Mouse (Mus musculus): ENCODE measurements around the gene Phf12. TPM values are rescaled to one million over a fixed set of nuclear protein-coding genes. Genes with fewer than 3 reads are reported as not detected.

Gene Phf12
- polyA plus RNA-seq, 1 experiment from 2014 or later = 22.5 TPM

DNA sequence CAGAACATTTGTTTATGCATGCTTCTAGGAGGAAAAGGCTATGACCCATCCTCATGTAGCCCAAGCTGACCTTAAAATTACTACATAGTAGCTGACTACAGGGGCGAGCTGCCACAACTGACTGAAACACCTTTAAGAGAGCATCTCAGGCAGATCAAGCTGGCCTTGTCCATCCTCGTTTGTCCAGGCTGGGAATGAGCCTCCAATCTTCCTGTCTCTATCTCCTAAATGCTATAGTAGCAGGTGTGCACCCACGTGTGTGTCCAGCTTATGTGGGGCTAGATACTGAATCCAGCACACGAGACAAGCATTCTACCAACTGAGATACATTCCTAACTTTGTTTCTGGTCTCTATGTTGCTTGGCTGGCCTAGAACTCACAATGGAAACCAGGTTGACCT lies 92.1 kb downstream of the Phf12 start:
- Histone ChIP-seq H3K9me3 (ENCODE audit: control insufficient read depth, low read depth, low read length) (no peaks in the 10 kb centered on the region), H3K4me3 (ENCODE audit: low read depth, low read length) (no peak overlapping the region), H3K4me2 (replicated peaks; ENCODE audit: low read depth, low read length) (no peak overlapping the region), H3K9ac (replicated peaks; ENCODE audit: low read depth, low read length) (no peak overlapping the region), H3K27ac (ENCODE audit: low read length) (no peak overlapping the region), H3K27me3 (ENCODE audit: control insufficient read depth, insufficient read depth, low read length) (no peaks in the 10 kb centered on the region), H3K36me3 (ENCODE audit: control insufficient read depth, insufficient read depth, low read length) (peaks cover 28% of the 10 kb centered on the region), H3K4me1 (ENCODE audit: control insufficient read depth, insufficient read depth, low read length) (peaks cover 6% of the 10 kb centered on the region)
- no peak for ATAC-seq (ENCODE audit: insufficient number of reproducible peaks, insufficient read depth, low FRiP score, low read depth)
- 89% methylated on average over 4 of the region's 4 CpGs for WGBS

MicroRNA genes within 50 kb of the gene (microRNA counts, 519-probe panel; counts per million panel counts)
- microRNA mmu-miR-144 = 3,692 counts per million, percentile 74 among the panel's probes with 10 or more counts
- microRNA mmu-miR-451 = 2,959 counts per million, percentile 52 among the panel's probes with 10 or more counts

Small RNA genes lying within 50 kb of the gene (microRNA-seq; reads per million reads assigned to microRNA genes)
- gene Mir144 = 32.8 reads per million, percentile 34 among the genes with 10 or more reads in this experiment
- not detected for gene Mir451a
- not detected for gene Mir451b

Other genes starting within 250 kb of the Phf12 start
- gene Myo18a, start 219.5 kb upstream of the Phf12 start, polyA plus RNA-seq (2014; fragmentation: Nextera tagmentation; extraction: Ambion mirVana) = 18.4 and 22.3 TPM in 2 replicates
- gene Gm10277, start 195.0 kb upstream of the Phf12 start, polyA plus RNA-seq (2014; fragmentation: Nextera tagmentation; extraction: Ambion mirVana) = 1.2 and 1.5 TPM in 2 replicates
- gene Pipox, start 88.7 kb upstream of the Phf12 start, polyA plus RNA-seq (2014; fragmentation: Nextera tagmentation; extraction: Ambion mirVana) = 13.4 and 14.2 TPM in 2 replicates
- 2.1 and 3.0 TPM in 2 replicates for gene Sez6, start 52.0 kb upstream of the Phf12 start, polyA plus RNA-seq (2014; fragmentation: Nextera tagmentation; extraction: Ambion mirVana)
- gene Dhrs13, start 49.5 kb downstream of the Phf12 start, polyA plus RNA-seq (2014; fragmentation: Nextera tagmentation; extraction: Ambion mirVana) = 19.1 and 21.4 TPM in 2 replicates
- 54.1 and 60.6 TPM in 2 replicates for gene Flot2, start 55.2 kb downstream of the Phf12 start, polyA plus RNA-seq (2014; fragmentation: Nextera tagmentation; extraction: Ambion mirVana)
- gene Eral1, start 97.6 kb downstream of the Phf12 start, polyA plus RNA-seq (2014; fragmentation: Nextera tagmentation; extraction: Ambion mirVana) = 33.4 and 33.5 TPM in 2 replicates
- gene Fam222b, start 111.9 kb downstream of the Phf12 start, polyA plus RNA-seq (2014; fragmentation: Nextera tagmentation; extraction: Ambion mirVana) = 15.2 and 16.4 TPM in 2 replicates
- 53.5 and 54.7 TPM in 2 replicates for gene Traf4, start 182.8 kb downstream of the Phf12 start, polyA plus RNA-seq (2014; fragmentation: Nextera tagmentation; extraction: Ambion mirVana)
- 16.0 and 17.4 TPM in 2 replicates for gene Nek8, start 193.9 kb downstream of the Phf12 start, polyA plus RNA-seq (2014; fragmentation: Nextera tagmentation; extraction: Ambion mirVana)
- gene Tlcd1, start 194.0 kb downstream of the Phf12 start, polyA plus RNA-seq (2014; fragmentation: Nextera tagmentation; extraction: Ambion mirVana) = 27.1 and 28.0 TPM in 2 replicates
- 1,708 and 1,741 TPM in 2 replicates for gene Rpl23a, start 200.8 kb downstream of the Phf12 start, polyA plus RNA-seq (2014; fragmentation: Nextera tagmentation; extraction: Ambion mirVana)
- gene Rab34, start 205.7 kb downstream of the Phf12 start, polyA plus RNA-seq (2014; fragmentation: Nextera tagmentation; extraction: Ambion mirVana) = 156 and 171 TPM in 2 replicates
- gene Proca1, start 210.6 kb downstream of the Phf12 start, polyA plus RNA-seq (2014; fragmentation: Nextera tagmentation; extraction: Ambion mirVana) = 2.7 and 3.3 TPM in 2 replicates

Data from stomach, embryonic 14.5 days (tissue).